Mouse (Mus musculus) myocyte (in vitro differentiated cells): ENCODE data around the gene Tmem106a. TPM values are rescaled to one million over a fixed set of nuclear protein-coding genes. Genes with fewer than 3 reads are reported as not detected.

ENCODE experiments used
- H3K27me3 ChIP-seq: one replicate; pipeline ENCODE4 v1.6.1; 2011; ENCODE audit not compliant: control insufficient read depth, insufficient read depth, insufficient read length
- H3K36me3 ChIP-seq: one replicate; pipeline ENCODE4 v1.6.1; 2011; ENCODE audit not compliant: control insufficient read depth, insufficient read depth
- H3K4me2 ChIP-seq: one replicate; pipeline ENCODE4 v1.6.1; 2011; ENCODE audit warnings: low read depth, control low read depth
- H3K4me3 ChIP-seq: one replicate; pipeline ENCODE4 v1.5.1; 2011; ENCODE audit warnings: mild to moderate bottlenecking, control low read depth, moderate library complexity
- H3K79me2 ChIP-seq: one replicate; pipeline ENCODE4 v1.6.1; 2011; ENCODE audit not compliant: control insufficient read depth, insufficient read depth
- H3ac ChIP-seq: one replicate; pipeline ENCODE4 v1.6.1; 2011; ENCODE audit not compliant: control insufficient read depth, insufficient read length
- CEBPB ChIP-seq: IDR thresholded peaks from 2 replicates; pipeline ENCODE4 v1.6.1; 2011; ENCODE audit warnings: mild to moderate bottlenecking, moderate library complexity; ENCODE audit not compliant: poor library complexity, insufficient read depth, severe bottlenecking
- E2F4 ChIP-seq: IDR thresholded peaks from one replicate; pipeline ENCODE4 v1.6.1; 2011; ENCODE audit warnings: mild to moderate bottlenecking, control low read depth, moderate library complexity; ENCODE audit not compliant: insufficient read depth
- MAX ChIP-seq: IDR thresholded peaks from one replicate; pipeline ENCODE4 v1.6.1; 2011; ENCODE audit warnings: low read depth, mild to moderate bottlenecking, control low read depth
- MYOD1 ChIP-seq, 3 experiments: IDR thresholded peaks; one replicate each; pipeline ENCODE4 v1.6.1; 2011; ENCODE audit warnings: control low read depth in 2 of 3, low read depth in 2 of 3, mild to moderate bottlenecking in 2 of 3, moderate library complexity in 1 of 3; ENCODE audit not compliant: insufficient read length in 2 of 3, control insufficient read depth in 1 of 3
- MYOG ChIP-seq, 3 experiments: IDR thresholded peaks; one replicate each; pipeline ENCODE4 v1.6.1; 2011; ENCODE audit warnings: control low read depth in 2 of 3, low read depth in 2 of 3, mild to moderate bottlenecking in 2 of 3; ENCODE audit not compliant: insufficient read length in 2 of 3, control insufficient read depth in 1 of 3, insufficient read depth in 1 of 3
- POLR2A ChIP-seq: IDR thresholded peaks from one replicate; pipeline ENCODE4 v1.6.1; 2011; ENCODE audit warnings: low read depth, mild to moderate bottlenecking, control low read depth, moderate library complexity; ENCODE audit not compliant: insufficient read length
- POLR2AphosphoS2 ChIP-seq: IDR thresholded peaks from one replicate; pipeline ENCODE4 v1.6.1; 2011; ENCODE audit warnings: low read depth, control low read depth; ENCODE audit not compliant: insufficient read length
- REST ChIP-seq: IDR thresholded peaks from one replicate; pipeline ENCODE4 v1.6.1; 2011; ENCODE audit warnings: mild to moderate bottlenecking, control low read depth, moderate library complexity; ENCODE audit not compliant: insufficient read depth, insufficient read length
- SRF ChIP-seq: IDR thresholded peaks from one replicate; pipeline ENCODE4 v1.6.1; 2011; ENCODE audit warnings: low read depth; ENCODE audit not compliant: control insufficient read depth, insufficient read length
- TCF12 ChIP-seq: IDR thresholded peaks from one replicate; pipeline ENCODE4 v1.6.1; 2011; ENCODE audit warnings: mild to moderate bottlenecking, control low read depth; ENCODE audit not compliant: poor library complexity, insufficient read depth, severe bottlenecking
- TCF3 ChIP-seq: IDR thresholded peaks from one replicate; pipeline ENCODE4 v1.6.1; 2011; ENCODE audit warnings: low read depth, control low read depth; ENCODE audit not compliant: insufficient read length
- USF1 ChIP-seq: IDR thresholded peaks from one replicate; pipeline ENCODE4 v1.6.1; 2011; ENCODE audit warnings: low read depth, mild to moderate bottlenecking, control low read depth, moderate library complexity
- polyA plus RNA-seq: library from polyadenylated mRNA; unstranded; fragments of >200 nt; fragmentation: generic; extraction: Trizol; gene quantifications from one replicate; pipeline ENCODE4 v1.2.1, GENCODE M21; 2012; ENCODE audit warnings: missing spikeins

Tmem106a gene
- polyA plus RNA-seq, 1 experiment, result 1.8 TPM

DNA sequence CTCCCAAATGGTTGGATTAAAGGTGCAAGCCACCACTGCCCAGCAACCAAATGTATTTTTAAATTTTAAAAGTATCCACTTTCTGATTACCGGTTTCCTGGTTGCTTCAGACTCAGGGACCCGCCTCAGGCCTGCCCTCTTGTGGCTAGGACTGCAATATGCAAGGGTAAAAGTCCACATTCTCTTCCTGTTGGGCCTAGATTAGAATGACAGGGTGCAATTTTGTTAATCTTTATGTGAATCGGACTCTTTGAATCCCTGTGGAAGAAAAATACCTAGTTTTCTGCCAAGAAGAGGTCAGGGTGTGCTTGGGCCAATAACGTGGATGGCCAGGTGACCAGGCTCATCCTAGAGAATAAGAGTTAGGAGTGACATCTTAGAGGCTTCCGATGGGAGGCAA, 7.4 kb downstream of the Tmem106a start:
- H3K79me2 ChIP-seq, result no peaks in the 10 kb centered on the region
- no peak overlapping the region for H3K4me2 ChIP-seq
- no peaks in the 10 kb centered on the region for H3K36me3 ChIP-seq
- H3ac ChIP-seq, result no peak overlapping the region
- no peak for TF ChIP-seq REST
- TF ChIP-seq TCF3, result no peak
- no peak for TF ChIP-seq SRF
- TF ChIP-seq TCF12, result no peak
- no peak for TF ChIP-seq USF1
- TF ChIP-seq CEBPB, result no peak
- no peak for TF ChIP-seq E2F4
- TF ChIP-seq MYOG (IDR thresholded peaks at IDR 0.05; ENCODE audit: control insufficient read depth in 1 of 3, insufficient read depth in 1 of 3, insufficient read length in 2 of 3, low read depth in 2 of 3), result no peak
- TF ChIP-seq POLR2A, result no peak
- TF ChIP-seq MYOD1 (IDR thresholded peaks at IDR 0.05; ENCODE audit: control insufficient read depth in 1 of 3, insufficient read length in 2 of 3, low read depth in 2 of 3), result no peak
- no peak for TF ChIP-seq MAX
- TF ChIP-seq POLR2AphosphoS2, result no peak
- H3K27me3 ChIP-seq, result no peaks in the 10 kb centered on the region
- H3K4me3 ChIP-seq, result no peak overlapping the region

DNA sequence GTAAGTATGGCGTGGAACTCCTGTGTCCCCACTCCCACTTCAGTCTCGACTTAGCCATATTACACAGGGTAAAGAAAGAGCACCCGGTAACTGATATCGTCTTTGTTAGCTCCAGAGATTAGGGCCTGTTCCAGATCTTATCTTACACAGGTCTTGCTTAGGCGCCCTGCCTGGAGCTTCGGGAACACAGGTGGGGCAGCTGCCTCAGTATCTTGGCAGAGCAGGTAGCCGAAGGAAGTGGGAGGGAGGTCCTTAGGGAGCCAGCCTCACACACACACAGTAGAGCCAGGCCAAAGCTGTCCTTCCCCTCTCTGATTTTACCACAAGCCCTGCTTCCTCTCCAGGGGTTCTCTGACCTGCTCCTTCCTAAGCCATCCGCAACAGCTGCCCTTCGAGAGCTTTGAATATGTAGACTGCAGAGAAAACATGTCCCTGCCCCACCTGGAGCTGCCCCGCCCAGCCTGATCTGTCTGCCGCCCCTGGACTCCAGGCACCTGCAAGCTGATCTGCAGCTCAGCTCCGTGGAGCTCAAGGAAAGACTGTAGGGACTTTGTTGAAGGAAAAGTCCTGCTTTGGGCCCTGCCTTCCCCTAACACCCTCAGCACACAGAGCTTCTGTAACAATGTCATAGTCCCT, 8.1 kb downstream of the Tmem106a start:
- Histone ChIP-seq H3ac (no peak overlapping the region), H3K4me2 (no peak overlapping the region), H3K27me3 (no peaks in the 10 kb centered on the region), H3K36me3 (no peaks in the 10 kb centered on the region), H3K4me3 (no peak overlapping the region), H3K79me2 (no peaks in the 10 kb centered on the region)
- TF ChIP-seq E2F4 (no peak), MAX (no peak), MYOD1 (IDR thresholded peaks at IDR 0.05; ENCODE audit: control insufficient read depth in 1 of 3, insufficient read length in 2 of 3, low read depth in 2 of 3) (no peak), SRF (no peak), POLR2A (no peak), REST (no peak), USF1 (no peak), TCF3 (no peak), MYOG (IDR thresholded peaks at IDR 0.05; ENCODE audit: control insufficient read depth in 1 of 3, insufficient read depth in 1 of 3, insufficient read length in 2 of 3, low read depth in 2 of 3) (no peak), TCF12 (no peak), POLR2AphosphoS2 (no peak), CEBPB (no peak)

DNA sequence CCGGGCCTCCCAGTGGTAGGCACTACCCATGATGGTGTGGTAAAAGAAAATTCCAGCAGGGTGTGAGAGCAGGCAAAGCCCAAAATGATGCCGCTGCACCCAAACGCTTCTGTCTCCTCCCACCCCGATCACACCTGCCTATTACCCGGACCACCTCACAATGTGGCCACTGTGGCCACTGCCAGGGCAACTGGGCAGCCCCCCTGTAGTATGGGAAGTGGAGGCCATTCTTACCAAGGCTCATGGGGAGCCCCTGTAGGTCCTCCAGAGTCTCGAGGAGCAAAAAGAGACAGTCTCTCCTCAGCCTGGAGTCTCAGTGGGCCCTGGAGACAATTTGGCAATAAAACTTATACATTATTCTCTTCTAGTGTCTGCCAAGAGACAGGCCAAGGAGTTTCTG, 17.1 kb downstream of the Tmem106a start, which contains the start of gene Gm11634:
Gm11634 (minus strand) TSS at position 101 of the 400 bp plus-strand sequence.
- TF ChIP-seq SRF (no peak), POLR2A (no peak), CEBPB (no peak), E2F4 (no peak), MYOG (IDR thresholded peaks at IDR 0.05; ENCODE audit: control insufficient read depth in 1 of 3, insufficient read depth in 1 of 3, insufficient read length in 2 of 3, low read depth in 2 of 3) (no peak), TCF3 (no peak), REST (no peak), USF1 (no peak), MAX (no peak), TCF12 (no peak), MYOD1 (IDR thresholded peaks at IDR 0.05; ENCODE audit: control insufficient read depth in 1 of 3, insufficient read length in 2 of 3, low read depth in 2 of 3) (no peak)

DNA sequence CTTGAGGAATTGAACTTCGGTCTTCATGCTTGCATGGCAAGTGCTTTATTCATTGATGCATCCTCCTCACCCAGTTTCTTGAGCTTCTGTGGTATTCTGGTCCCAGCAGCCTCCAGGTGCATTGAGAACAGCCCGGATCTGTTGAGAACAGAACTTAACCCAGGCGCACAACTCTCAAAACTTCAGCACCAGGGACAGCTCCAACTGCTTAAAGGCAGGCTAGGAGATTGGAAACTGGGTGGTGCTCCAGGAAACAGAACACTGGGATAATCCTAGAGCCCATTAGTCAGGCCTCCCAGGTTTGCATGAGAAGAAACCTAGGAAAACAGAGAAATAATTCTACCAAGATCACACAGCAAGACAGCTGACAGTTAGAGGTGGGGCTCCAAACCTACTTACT, 20.4 kb downstream of the Tmem106a start:
- no peak overlapping the region for H3ac ChIP-seq
- peaks cover 23% of the 10 kb centered on the region for H3K27me3 ChIP-seq
- no peaks in the 10 kb centered on the region for H3K36me3 ChIP-seq
- no peak overlapping the region for H3K4me2 ChIP-seq
- H3K4me3 ChIP-seq, result no peak overlapping the region
- H3K79me2 ChIP-seq, result no peaks in the 10 kb centered on the region
- TF ChIP-seq TCF3, result no peak
- TF ChIP-seq POLR2A, result no peak
- TF ChIP-seq USF1, result no peak
- TF ChIP-seq TCF12, result no peak
- TF ChIP-seq REST, result peak; percentile 82
- no peak for TF ChIP-seq MYOG (IDR thresholded peaks at IDR 0.05; ENCODE audit: control insufficient read depth in 1 of 3, insufficient read depth in 1 of 3, insufficient read length in 2 of 3, low read depth in 2 of 3)

More for the DNA sequence above, 17.1 kb downstream of the Tmem106a start, which contains the start of gene Gm11634:
- H3K4me3 ChIP-seq, result no peak within 1 kb of the TSS
- H3ac ChIP-seq, result no peak within 1 kb of the TSS
- no peaks in the 10 kb centered on the region for H3K36me3 ChIP-seq
- H3K79me2 ChIP-seq, result no peaks in the 10 kb centered on the region
- H3K27me3 ChIP-seq, result peaks cover 32% of the 10 kb centered on the region
- no peak within 1 kb of the TSS for H3K4me2 ChIP-seq
